Mouse (Mus musculus) hematopoietic stem cell, adult 5-6 weeks (primary cell): ENCODE measurements around the gene Ubc. TPM values are rescaled to one million over a fixed set of nuclear protein-coding genes. Genes with fewer than 3 reads are reported as not detected.
"Not testable (repeated sequence)": the region's sequence is repeated elsewhere in the genome, so short reads cannot be mapped to it uniquely, and the experiment has no call there.

Source experiments
- ATAC-seq, 2 experiments: fragments of 125-278 bp in 1 of 2; replicated peaks in 1 of 2; 2 replicates each; pipeline ENCODE4 v1.8.0; 2016 to 2017; ENCODE audit warnings: inconsistent platforms in 2 of 2, mild to moderate bottlenecking in 2 of 2, moderate number of reproducible peaks in 2 of 2, low read depth in 1 of 2, moderate TSS enrichment in 1 of 2; ENCODE audit not compliant: low FRiP score in 2 of 2, poor library complexity in 2 of 2, severe bottlenecking in 2 of 2, insufficient read depth in 1 of 2, low TSS enrichment in 1 of 2
- total RNA-seq: library from RNA; stranded (forward); fragments of 172-1452, 232-1000 nt; gene quantifications from 2 replicates; pipeline ENCODE4 v1.2.3, GENCODE M21; 2017

Gene Ubc
- 339 and 386 TPM in 2 replicates for total RNA-seq

DNA sequence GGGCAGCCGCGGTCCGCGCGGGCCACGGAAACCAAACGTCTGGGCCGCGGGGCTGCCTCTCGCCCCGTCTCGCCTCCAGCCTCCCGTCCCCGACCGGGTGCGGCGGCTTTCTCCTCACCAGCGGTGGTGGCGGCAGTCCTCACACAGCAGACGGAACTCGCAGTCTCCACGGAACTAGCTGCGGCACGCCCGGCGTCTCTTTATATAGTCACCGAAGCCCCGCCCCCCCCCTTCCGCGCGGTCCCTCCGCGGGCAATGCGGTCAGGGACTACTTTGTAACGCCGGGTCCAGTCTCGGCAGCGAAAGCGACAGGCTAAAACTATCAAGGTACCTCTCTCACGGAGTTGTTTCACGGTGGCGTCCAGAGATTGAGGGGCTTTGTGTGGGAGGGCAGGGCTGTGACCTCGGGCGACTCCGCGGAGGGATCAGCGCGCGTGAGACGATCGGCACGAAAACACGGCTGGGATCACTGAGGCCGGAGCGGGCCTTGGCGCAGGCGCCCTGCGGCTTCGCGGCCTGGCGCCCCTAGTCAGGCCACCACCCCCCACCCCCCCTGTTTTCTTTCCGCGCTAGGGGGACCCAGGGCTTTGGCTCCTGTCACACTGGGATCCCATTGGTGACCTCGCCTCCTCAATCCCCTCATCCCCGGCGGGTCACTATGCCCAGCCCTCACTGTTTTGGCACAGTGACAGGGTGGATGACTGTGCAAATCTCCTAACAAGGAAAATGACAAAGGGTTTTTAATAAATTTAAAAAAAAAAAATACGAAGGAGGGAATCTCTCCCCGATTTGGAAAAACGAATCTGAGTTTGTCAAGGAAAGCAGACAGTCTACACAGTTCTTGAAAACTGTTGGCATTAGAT is at the start of gene Ubc:
Gene Ubc (minus strand): TSS at position 624 of the 863 bp plus-strand sequence.
- ATAC-seq, result peak; percentile 19 to 52; a peak in 3 of 4 replicates

DNA sequence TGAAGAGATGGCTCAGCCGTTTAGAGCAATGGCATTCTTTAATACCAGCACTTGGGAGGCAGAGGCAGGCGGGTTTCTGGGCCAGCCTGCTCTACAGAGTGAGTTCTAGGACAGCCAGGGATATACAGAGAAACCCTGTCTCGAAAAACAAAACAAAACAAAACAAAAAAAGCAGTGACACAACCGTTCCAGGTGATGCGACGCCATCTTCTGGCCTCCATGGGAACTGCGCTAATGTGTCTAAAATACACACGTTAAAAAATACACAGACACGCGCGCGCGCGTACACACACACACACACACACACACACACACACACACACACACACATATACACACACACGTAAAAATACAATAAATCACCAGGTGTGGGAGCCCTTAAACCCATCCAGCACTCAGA is 44.3 kb upstream of the Ubc start:
- ATAC-seq, result not testable (repeated sequence)

DNA sequence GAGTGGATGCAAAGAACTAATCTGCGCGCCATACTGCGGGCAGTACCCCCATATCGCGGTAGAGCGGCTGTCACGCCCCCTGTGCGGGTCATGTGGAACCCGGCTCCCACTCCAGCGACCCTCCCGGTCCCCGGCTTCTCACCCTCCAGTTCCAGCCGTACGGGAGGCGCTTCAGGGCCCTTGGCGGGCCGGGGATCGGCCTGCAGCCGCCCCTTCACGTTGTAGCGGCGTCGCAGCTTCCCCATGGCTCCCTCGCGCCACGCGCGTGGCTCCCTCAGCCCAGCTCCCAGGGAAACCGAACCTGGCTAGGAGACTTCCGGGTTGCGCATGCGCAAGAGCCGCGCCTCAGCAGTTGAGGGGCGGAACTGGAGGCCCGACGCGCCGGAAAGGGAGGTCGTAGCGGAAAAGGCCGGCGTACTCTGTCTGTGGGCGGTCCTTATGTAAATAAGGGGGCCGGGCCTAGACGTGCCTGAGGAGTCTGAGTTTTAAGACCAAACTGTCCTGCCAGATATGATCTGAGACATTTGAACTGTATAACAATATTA is 43.9 kb upstream of the Ubc start, which contains the start of gene Dhx37:
Gene Dhx37 (minus strand): TSS at position 329 of the 545 bp plus-strand sequence.
- ATAC-seq, result peak; percentile 97 to 99

DNA sequence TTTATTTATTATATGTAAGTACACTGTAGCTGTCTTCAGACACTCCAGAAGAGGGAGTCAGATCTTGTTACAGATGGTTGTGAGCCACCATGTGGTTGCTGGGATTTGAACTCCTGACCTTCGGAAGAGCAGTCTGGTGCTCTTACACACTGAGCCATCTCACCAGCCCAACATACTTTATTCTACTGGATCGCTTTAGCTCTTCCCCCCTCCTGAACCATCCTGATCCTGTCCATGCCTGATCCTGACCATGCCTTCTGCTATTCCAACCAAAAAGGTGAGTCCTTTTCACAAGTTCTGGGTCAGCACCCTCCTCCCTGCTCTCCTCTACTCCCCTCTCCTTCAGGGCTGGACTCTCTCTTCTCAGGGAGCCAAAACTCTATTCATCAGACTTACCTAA is 42.3 kb upstream of the Ubc start:
- ATAC-seq, result not testable (repeated sequence)

DNA sequence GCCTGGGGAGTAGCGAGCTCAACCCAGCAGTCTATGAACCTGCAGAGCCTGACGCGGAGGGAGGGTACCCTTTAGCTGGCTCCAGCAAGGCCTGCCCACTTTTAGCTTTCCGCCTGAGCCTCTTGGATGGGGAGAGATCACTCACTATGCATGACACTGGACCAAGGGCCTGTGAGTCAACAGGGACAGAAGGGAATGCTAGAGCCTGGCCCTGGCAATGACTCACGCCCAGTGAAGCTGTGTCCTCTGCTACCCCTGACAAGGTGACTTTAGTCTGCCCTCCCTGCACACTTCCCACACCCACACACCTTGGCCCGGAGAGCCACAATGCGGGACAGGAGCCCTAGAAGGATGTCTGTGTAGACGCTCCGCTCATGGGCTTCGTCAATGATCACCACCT is 36.3 kb upstream of the Ubc start:
- no peak for ATAC-seq

DNA sequence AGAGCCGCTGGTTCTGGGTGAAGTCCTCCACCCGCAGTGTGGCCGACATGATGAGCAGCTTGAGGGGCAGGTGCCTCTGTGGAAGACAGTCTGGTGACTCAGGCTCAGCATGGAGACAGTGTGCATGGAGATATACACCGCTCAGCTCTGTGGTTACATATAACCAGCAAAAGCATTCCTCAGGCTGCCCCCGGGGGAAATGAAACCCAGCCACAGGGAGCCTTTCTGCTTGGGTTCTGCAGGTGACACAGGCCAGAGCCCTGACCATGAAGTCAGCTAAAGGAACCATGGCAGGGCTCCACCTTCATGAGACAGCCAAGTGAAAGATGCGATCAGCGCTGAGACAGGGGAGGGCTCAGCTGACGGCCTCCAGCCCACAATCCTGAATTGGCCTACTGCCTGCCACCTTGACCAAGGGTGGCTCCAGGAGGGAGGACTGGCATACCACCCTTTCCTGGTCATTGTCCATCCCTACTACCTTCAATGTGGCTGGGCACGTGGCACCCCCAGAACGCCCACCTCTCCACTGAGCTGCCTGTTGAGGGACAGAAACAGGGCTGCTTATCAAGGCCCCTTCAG is 35.8 kb upstream of the Ubc start:
- ATAC-seq, result no peak; a peak in 1 of 4 replicates

DNA sequence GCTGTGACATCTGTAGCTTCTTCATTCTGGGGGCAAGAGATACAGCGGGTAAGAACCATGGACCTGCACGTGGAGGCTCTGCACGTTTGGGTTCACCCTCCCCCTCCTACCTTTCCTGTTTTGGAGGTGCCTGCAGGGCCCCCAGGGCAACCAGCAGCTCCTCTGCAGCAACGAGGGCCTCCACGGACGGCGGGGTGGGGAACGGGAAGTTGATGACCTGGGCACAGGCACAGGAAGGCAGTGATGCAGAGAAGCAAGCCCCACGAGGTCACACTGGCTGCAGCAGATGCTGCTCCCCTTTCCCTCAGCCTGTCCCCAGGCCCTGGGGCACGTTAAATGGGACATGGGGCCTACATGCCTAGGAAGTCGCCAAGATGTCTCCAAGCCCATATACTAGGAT is 29.1 kb upstream of the Ubc start:
- ATAC-seq, result peak; percentile 92 to 93

DNA sequence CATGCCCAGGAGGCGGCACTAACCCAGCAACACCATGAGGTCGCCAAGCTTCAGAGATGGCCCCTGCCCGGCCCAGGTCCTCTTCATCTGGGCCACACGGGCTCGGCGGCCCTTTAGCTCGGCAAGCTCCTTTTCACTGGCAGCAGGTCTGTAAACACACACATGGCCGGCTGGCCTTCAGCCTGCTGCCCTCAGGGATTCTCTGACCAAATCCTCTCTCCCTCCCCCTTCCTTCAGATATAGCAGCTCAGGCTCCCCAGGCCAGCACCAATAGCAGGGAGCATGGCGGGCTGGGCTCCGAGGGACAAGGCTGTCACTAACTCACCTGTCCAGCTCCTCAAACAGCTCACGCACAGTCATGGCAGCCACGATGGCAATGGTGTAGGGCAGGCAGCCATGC is 28.6 kb upstream of the Ubc start:
- no peak; a peak in 1 of 4 replicates for ATAC-seq

DNA sequence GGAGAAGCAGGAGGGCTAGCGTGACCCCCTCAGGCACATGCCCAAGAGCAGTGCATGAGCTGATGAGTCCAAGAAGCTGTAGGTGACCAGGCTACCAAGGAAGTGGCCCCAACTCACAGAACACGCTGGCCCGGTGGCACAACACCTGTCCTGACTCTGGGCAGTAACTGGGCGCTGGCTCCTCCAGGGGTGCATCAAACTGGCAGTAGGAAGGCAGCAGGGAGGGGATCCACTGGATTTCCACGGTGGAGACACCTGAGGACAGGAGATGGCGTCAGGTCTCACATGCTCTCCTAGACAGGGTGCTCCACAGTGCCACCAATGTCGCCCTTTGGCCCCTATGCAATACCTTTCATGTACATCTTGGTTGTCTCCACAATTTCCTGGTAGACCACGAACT is 26.2 kb upstream of the Ubc start:
- ATAC-seq, result no peak

DNA sequence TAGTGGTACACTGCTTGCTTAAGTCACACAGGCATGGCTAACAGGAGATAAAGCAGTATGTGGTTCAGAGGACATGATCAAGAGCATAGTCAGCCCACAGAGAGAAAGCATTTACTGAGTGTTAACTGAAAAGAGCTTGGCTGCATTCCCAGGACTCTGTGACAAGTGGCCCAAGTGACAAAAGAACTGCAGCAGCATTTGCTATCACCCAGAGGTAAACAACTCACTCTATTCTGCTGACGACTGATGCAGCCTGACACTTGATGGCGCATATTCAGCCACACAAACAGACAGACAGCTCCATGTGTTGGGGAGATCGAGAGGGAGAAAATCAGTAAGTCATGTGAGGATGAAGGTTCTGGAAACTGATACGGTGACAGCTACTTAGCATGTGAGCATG is 23.8 kb upstream of the Ubc start:
- ATAC-seq, result no peak

DNA sequence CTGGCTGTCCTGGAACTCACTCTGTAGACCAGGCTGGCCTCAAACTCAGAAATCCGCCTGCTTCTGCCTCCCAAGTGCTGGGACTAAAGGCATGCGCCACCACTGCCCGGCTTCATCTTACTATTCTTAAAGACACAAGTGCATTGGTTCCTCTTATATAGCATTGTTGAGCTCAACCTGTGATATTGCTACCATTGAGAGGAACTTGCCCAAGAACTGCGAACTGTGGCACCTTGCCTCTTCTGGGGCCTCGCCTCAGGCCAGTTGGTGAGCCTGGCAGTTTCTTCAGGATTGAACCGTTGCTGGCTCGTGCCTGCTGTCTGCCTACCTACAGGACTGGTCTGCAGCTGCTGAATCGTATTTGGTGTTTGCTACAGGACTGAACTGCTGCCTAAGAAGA is 22.5 kb upstream of the Ubc start:
- ATAC-seq, result not testable (repeated sequence)

DNA sequence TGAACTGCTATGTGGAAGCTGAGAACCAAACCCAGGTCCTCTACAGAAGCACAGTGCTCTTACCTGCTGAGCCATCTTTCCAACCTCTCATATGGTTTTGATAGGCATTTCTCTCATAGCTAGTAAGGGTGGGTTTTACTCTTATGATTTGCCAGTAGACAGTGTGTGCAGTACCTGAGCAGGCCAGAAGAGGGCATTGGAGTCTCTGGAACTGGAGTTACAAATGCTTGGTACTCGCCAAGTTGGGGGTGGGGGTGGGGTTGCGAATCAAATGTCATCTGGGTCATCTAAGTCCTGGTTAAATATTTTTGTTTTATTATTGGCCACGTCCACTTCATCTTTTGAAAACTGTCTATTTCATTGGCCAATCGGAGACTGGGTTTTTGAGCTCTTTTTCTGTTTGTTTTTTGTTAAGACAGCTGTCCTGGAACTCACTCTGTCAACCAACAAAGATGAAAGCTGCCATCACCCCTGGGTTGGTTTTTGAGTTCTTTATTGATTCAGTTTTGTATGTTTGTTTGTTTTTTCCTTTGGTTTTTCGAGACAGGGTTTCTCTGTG is 22.0 kb upstream of the Ubc start:
- peak in 1 of 2 experiments; percentile 43; a peak in 1 of 4 replicates for ATAC-seq

DNA sequence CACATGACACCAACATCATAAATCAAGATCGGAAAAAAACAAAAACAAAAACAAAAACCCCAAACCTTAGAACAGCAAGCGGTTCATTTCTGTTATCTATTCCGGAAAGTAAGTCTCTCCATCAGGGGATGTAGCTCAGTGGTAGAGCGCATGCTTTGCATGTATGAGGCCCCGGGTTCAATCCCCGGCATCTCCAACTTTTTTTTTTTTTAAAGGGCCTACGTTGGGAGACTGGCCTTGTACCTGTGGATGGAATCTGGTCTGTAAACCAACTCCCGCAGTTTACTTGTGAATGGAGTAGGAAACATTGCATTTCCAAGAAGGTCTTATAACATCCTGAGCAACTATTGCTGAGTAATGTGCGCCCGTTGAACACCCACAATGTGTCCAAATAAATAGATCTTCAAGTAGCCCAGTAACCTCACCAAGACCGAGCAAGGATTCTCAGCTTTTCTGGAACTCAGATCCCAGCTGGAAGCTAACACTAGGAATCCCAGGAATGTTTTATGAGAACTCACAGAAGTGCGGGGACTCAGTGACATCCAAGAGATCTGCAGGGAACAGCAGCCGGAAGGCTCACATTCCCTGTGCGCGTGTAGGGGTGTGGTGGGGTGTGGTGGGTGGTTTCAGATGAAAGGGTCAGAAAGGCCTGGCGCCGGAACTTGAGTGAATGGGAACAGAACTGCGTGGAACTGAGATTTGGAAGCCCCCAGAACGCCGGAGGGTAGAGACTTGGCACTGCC is 19.5 kb upstream of the Ubc start:
- no peak for ATAC-seq

DNA sequence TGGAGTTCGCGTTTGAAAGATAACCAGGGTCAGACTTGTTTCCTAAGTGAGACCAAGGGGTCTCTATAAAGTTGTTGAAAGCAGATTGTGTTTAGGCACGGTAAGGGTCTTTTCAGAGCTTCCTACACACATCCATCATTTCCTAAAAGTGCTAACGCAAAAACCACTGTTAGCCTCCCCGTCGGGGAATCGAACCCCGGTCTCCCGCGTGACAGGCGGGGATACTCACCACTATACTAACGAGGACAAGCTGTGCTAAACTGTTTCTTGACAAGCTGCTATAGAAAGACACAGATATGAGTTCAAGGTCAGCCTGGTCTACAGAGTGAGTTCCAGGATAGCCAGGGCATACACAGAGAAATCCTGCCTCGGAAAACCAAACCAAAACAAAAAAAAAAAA is 18.8 kb upstream of the Ubc start:
- peak; percentile 3 to 15; a peak in 3 of 4 replicates for ATAC-seq

DNA sequence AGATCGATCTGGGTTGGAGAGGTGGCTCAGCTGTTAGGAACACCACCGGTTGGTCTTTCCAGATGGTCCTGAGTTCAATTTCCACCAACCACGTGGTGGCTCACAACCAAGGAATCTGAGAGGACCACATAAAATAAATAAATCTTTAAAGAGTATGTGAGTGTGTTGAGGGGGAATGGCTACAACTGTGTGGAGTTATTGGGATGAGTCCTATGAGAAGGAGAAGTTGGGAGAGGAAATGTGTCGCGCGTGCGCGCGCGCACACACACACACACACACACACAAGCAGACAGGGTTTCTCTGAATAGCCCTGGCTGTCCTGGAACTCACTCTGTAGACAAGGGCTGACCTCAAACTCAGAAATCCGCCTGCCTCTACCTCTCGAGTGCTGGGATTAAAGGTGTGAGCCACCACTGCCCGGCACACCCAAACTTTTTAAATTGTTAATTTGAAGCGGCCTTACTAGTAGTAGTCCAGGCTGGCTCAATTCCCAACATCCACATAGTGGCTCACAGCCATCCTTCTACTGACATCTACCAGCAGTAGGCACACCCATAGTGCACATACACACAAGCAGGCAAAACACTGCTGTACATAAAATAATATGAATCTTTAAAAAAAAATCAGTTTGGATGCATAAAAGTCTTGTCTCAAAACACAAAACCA is 18.0 kb upstream of the Ubc start:
- no peak for ATAC-seq

DNA sequence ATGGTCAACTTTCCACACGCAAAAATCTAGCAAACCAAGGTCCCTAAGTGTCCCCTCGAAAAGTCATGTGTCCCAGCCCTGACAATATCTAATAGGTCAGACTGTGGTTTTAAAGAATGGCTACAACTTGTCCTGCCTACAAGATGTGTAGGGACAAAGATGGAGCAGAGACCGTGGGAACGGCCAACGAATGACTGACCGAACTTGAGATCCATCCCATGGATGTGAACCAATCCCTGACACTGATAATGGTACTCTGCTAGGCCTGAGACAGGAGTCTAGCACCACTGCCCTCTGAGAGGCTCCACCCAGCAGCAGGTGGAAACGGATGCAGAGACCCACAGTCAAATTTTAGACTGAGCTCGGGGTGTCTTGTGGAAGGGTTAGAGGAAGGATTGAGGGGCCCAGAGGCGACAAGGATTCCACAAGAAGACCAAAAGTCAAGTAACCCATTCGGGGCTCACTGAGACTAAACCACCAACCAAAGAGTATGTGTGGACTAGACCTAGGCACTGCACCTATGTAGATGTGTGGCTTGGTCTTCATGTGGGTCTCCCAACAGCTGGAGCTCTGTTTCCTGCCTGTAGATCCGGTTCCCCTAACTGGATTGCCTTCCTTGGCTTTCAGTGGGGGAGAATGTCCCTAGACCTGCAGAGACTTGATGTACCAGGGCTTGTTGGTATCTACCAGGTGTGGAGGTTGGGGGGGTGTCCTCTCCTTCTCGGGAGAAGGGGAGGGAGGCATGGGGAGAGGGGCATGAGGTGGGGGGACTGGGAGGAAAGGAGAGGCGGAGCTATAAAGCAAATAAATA is 17.2 kb upstream of the Ubc start:
- ATAC-seq, result no peak
